Mouse (Mus musculus) embryonic facial prominence, embryonic 12.5 days (tissue): ENCODE results near the gene Anp32e. TPM values are rescaled to one million over a fixed set of nuclear protein-coding genes. Genes with fewer than 3 reads are reported as not detected.
"Not testable (repeated sequence)": the region's sequence is repeated elsewhere in the genome, so short reads cannot be mapped to it uniquely, and the experiment has no call there.

Source experiments
- ATAC-seq: fragments of 200-750 bp; cut with Nextera tagmentation; 2 replicates; pipeline ENCODE4 v1.8.0; 2017; ENCODE audit not compliant: insufficient number of reproducible peaks, insufficient read depth, low FRiP score, low TSS enrichment
- H3K27ac ChIP-seq: fragments of 300-500 bp; sonication (generic); 2 replicates; pipeline ENCODE4 v1.5.1; 2016; ENCODE audit warnings: mild to moderate bottlenecking
- H3K27me3 ChIP-seq: fragments of 300-500 bp; sonication (generic); 2 replicates; pipeline ENCODE4 v1.6.1; 2016; ENCODE audit warnings: mild to moderate bottlenecking, moderate library complexity
- H3K36me3 ChIP-seq: fragments of 300-500 bp; sonication (generic); 2 replicates; pipeline ENCODE4 v1.6.1; 2016; ENCODE audit warnings: mild to moderate bottlenecking
- H3K4me1 ChIP-seq: fragments of 300-500 bp; sonication (generic); 2 replicates; pipeline ENCODE4 v1.6.1; 2016
- H3K4me2 ChIP-seq: fragments of 300-500 bp; sonication (generic); replicated peaks from 2 replicates; pipeline ENCODE4 v1.6.1; 2016; ENCODE audit warnings: mild to moderate bottlenecking, moderate library complexity
- H3K4me3 ChIP-seq: fragments of 300-500 bp; sonication (generic); 2 replicates; pipeline ENCODE4 v1.5.1; 2016; ENCODE audit warnings: mild to moderate bottlenecking
- H3K9ac ChIP-seq: fragments of 300-500 bp; sonication (generic); 2 replicates; pipeline ENCODE4 v1.6.1; 2016; ENCODE audit warnings: mild to moderate bottlenecking, moderate library complexity
- H3K9me3 ChIP-seq: fragments of 300-500 bp; sonication (generic); 2 replicates; pipeline ENCODE4 v1.6.1; 2016; ENCODE audit warnings: mild to moderate bottlenecking, moderate library complexity
- WGBS: fragments of 180-500 bp; shearing (Covaris S2); methylation state at CpG from one replicate; pipeline ENCODE4 v1.1.7; 2016; 5-methylcytosine and 5-hydroxymethylcytosine counted together
- polyA plus RNA-seq: library from polyadenylated mRNA; unstranded; fragments of >200 nt; fragmentation: Nextera tagmentation; extraction: Ambion mirVana; gene quantifications from 2 replicates; pipeline ENCODE4 v1.2.1, GENCODE M21; 2016

The Anp32e gene
- polyA plus RNA-seq, 1 experiment from 2014 or later, result 287 TPM

DNA sequence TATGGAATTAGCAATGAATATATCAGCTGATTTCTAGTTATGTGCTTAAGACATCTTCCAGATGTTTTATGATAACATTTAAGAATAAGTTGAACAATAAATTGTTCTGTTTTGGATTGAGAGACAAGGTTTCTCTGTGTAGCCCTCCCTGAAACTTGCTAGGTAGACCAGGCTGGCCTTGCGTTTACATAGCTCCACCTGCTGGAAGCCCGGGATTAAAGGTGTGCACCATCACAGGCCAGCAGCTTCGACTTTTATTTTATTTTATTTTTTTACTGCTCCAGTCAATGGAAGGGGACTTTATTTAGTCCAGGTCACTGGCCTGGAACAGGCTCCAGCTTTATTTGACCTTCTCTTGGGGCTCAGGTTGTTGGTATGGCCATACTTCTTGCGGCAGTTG is 34.6 kb downstream of the Anp32e start:
- H3K4me3 ChIP-seq, result no peak overlapping the region
- no peak overlapping the region for H3K9ac ChIP-seq
- H3K9me3 ChIP-seq, result no peaks in the 10 kb centered on the region
- no peak overlapping the region for H3K27ac ChIP-seq
- no peak overlapping the region for H3K4me2 ChIP-seq
- no peak for ATAC-seq
- H3K4me1 ChIP-seq, result peaks cover 3% of the 10 kb centered on the region; the same call in 1 of the 2 replicates
- H3K27me3 ChIP-seq, result no peaks in the 10 kb centered on the region
- WGBS, result 44% methylated on average over 4 of the region's 4 CpGs
- H3K36me3 ChIP-seq, result no peaks in the 10 kb centered on the region

DNA sequence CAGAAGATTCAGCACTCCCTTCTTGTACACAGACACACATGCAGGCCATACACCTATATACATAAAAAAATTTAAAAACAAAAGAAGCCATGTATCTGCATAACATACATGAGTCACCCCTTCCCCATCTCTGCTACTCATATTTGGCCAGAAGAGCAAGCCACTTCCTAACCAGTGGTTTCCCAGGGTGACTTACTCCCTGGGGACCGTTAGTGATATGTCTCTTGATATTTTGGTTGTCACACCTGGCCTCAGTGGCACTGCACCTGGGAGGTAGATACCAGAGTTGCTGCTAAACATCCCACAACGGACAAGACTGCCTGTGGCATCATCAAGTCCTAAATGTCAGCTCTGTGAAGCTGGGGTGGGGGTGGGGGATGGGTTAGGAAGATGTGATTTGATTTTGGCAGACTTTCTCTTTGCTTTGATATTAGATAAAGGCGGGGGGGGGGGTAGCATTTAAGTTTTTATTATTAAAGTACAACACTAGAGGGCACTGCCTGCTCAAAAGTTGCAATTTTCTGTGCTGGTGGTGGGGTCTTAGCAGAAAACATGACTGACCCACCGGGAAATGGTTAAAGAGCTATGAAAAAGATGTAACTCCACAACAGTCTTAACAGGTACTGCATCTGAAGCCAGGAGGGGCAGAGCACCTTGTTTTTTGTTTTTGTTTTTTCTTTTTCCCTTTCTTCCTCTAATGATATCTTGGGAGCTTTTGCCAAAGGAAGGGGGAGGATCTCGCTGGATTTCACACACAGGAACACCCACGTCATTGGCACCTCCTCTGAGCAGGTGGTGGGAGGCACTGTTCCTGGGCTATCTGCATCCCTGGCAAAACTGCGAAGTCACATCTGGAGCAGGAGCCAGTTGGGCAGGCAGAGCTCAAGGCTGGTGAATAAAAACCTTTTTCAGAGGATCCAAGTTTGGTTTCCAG is 36.7 kb downstream of the Anp32e start:
- Histone ChIP-seq H3K4me2 (peak overlapping the region; percentile 30), H3K4me3 (no peak overlapping the region), H3K27me3 (no peaks in the 10 kb centered on the region), H3K36me3 (no peaks in the 10 kb centered on the region), H3K4me1 (peaks cover 3% of the 10 kb centered on the region; the same call in 1 of the 2 replicates), H3K27ac (no peak overlapping the region), H3K9me3 (no peaks in the 10 kb centered on the region), H3K9ac (no peak overlapping the region)
- WGBS, result 9% methylated on average over 7 of the region's 7 CpGs
- no peak for ATAC-seq

DNA sequence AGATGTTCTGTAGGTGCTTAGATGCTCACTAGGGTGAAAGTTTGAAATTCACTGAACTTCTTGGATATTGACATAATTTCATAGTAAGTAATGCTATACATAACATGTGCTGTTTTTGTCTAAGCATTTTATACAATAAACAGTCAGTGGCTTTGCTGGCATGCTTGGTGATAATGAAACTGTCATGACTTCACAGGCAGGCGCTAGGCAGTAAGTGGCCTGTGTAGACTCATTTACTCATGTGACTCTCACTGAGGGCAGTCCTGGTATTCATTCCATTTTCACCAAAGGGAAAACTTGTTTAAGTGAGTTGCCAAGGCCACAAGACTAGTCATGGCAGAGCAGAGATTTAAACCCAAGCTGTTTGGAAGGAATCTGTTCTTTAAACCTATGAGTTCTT is 40.2 kb downstream of the Anp32e start:
- no peak overlapping the region for H3K9ac ChIP-seq

DNA sequence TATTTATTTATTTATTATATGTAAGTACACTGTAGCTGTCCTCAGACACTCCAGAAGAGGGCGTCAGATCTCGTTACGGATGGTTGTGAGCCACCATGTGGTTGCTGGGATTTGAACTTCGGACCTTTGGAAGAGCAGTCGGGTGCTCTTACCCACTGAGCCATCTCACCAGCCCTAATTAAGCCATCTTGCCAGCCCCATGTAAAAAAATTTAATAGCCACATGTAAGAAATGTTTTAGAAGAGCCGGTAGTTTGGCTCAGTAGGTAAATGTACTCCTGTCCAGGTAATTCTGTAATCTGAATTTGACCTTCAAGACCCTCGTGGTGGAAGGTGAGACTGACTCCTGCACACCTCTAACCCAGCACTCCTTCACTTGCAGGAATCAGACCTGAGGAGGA is 41.6 kb downstream of the Anp32e start:
- H3K27me3 ChIP-seq, H3K4me2 ChIP-seq, H3K4me3 ChIP-seq, H3K9ac ChIP-seq, H3K27ac ChIP-seq, H3K36me3 ChIP-seq, H3K9me3 ChIP-seq, ATAC-seq, H3K4me1 ChIP-seq: not testable (repeated sequence)
- 62% methylated on average over 7 of the region's 7 CpGs for WGBS

More for the DNA sequence above, 40.2 kb downstream of the Anp32e start:
- H3K4me3 ChIP-seq, result no peak overlapping the region
- H3K4me2 ChIP-seq, result no peak overlapping the region
- H3K36me3 ChIP-seq, result no peaks in the 10 kb centered on the region
- H3K27ac ChIP-seq, result no peak overlapping the region
- 67% methylated on average over 1 of the region's 1 CpGs for WGBS
- no peaks in the 10 kb centered on the region for H3K9me3 ChIP-seq
- no peak for ATAC-seq
- peaks cover 3% of the 10 kb centered on the region; the same call in 1 of the 2 replicates for H3K4me1 ChIP-seq
- no peaks in the 10 kb centered on the region; the same call in 1 of the 2 replicates for H3K27me3 ChIP-seq

DNA sequence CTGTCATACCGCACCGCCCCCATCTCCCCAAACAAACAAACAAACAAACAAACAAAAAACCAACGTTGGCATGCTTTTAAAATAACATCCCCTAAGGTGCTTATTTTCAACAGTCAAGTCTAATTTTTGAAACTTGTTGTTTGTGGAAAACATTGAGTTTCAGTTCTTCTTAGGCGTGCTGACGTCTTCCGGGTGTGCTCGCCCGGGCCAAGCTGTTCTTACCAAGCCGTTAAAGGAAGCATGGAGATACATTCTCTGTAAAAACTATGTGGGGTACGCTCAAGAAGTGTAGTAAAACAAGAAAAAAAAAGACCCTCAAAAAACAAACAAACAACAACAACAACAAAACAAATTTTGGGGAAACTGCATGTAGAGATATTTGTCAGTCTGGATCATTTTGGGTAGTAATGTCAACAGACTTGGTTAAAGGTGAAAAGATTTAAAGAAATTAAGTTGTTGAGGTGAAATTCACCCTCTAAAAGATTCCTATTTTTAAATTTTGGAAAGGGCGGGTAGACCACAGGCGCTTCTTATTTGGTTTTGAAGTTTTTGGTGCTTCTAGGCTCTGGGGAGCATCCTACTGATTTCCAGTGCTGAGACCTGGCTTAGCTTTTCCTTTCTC is 43.3 kb downstream of the Anp32e start:
- ATAC-seq, result no peak
- H3K4me1 ChIP-seq, result no peaks in the 10 kb centered on the region
- H3K9me3 ChIP-seq, result no peaks in the 10 kb centered on the region
- no peak overlapping the region for H3K9ac ChIP-seq
- H3K27me3 ChIP-seq, result no peaks in the 10 kb centered on the region; the same call in 1 of the 2 replicates
- H3K4me2 ChIP-seq, result peak overlapping the region; percentile 54
- peak overlapping the region; percentile 26 for H3K4me3 ChIP-seq
- WGBS, result 63% methylated on average over 12 of the region's 12 CpGs
- no peaks in the 10 kb centered on the region for H3K36me3 ChIP-seq
- peak overlapping the region; percentile 65; the same call in 1 of the 2 replicates for H3K27ac ChIP-seq

DNA sequence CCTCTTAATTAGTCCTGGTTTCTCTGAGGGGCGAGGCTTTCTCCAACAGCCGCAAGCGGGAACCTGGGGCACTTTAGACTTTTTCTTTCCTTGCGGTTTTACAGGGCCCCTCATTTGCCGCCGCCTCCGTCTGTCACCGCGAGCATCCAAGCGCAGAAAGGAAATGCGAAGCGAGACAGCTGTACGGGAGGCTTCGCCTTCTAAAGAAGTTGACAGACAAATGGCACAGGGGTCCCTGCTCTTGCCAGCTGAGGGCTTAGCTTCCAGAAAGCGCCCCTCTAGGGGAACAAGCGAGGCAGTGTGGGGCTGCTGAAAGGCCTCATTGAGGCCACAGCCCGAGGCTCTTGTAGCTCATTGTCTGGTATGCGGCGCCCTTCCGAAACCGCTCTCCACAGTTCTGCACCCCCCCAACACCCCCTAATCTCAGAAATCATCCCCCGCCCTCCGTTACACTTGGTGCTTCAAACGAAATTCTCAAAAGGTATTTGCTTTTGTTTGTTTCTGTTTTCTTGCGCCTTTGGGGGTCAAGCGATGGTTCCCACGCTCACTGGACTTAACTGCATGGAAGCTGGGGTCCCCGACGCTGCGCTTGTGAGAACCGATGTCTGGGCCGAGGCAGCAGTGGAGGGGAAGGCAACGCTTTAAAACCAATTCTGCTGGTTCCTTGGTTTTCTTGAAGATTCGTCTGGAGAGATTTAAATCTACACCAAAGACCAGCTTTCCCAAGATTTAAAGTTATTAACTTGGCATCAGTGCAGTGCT is 44.0 kb downstream of the Anp32e start:
- Histone ChIP-seq H3K4me2 (peak overlapping the region; percentile 54), H3K4me3 (peak overlapping the region; percentile 26), H3K9me3 (no peaks in the 10 kb centered on the region), H3K27ac (peak overlapping the region; percentile 65), H3K36me3 (no peaks in the 10 kb centered on the region), H3K9ac (peak overlapping the region; percentile 28), H3K4me1 (no peaks in the 10 kb centered on the region), H3K27me3 (no peaks in the 10 kb centered on the region; the same call in 1 of the 2 replicates)
- WGBS, result 2% methylated on average over 34 of the region's 34 CpGs
- ATAC-seq, result peak; percentile 74; the same call in 1 of the 2 replicates

DNA sequence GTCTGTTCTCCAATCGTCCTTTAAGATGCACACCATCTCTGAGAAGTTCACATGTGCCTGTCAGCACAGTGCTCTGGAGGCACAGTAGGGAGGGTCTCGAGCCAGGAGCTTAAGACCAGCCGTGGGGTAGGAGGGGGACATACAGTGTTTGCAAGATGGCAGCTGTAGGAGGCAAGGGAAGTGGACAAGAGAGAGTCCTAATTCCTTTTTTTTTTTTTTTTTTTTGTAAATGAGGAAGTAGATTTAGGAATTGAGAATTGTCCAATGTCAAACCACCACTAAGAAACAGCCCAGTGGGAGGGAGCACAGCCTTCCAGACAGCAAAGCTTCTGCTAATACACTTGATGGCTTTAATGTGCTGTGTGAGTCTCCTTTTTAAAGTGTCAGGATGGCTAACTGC is 48.0 kb downstream of the Anp32e start:
- Histone ChIP-seq H3K4me3 (no peak overlapping the region), H3K9me3 (no peaks in the 10 kb centered on the region)
- no peak for ATAC-seq

DNA sequence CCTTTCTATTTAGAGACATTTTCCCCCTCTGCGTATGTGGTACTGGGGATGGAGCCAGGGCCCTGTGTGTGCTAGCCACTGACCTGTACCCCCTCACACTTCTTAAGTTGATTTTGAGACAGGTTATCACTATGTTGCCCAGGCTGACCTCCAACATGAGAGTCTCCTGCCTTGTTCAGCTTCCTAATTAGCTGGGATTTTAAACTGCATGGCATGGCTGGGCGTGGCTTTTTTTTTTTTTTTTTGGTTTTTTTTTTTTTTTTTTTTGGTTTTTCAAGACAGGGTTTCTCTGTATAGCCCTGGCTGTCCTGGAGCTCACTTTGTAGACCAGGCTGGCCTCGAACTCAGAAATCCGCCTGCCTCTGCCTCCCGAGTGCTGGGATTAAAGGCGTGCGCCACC is 48.5 kb downstream of the Anp32e start:
- WGBS, result 92% methylated on average over 7 of the region's 7 CpGs
- not testable (repeated sequence) for H3K27me3 ChIP-seq, ATAC-seq, H3K36me3 ChIP-seq, H3K9me3 ChIP-seq, H3K9ac ChIP-seq, H3K4me1 ChIP-seq, H3K27ac ChIP-seq, H3K4me2 ChIP-seq, H3K4me3 ChIP-seq

More for the DNA sequence above, 48.0 kb downstream of the Anp32e start:
- no peaks in the 10 kb centered on the region; the same call in 1 of the 2 replicates for H3K27me3 ChIP-seq
- no peaks in the 10 kb centered on the region for H3K36me3 ChIP-seq
- no peak overlapping the region for H3K27ac ChIP-seq
- WGBS, result 66% methylated on average over 3 of the region's 3 CpGs
- no peak overlapping the region for H3K9ac ChIP-seq
- H3K4me2 ChIP-seq, result no peak overlapping the region
- H3K4me1 ChIP-seq, result 0 out of 2 replicates have a peak, but pooled peaks cover 2% of the 10 kb centered on the region

DNA sequence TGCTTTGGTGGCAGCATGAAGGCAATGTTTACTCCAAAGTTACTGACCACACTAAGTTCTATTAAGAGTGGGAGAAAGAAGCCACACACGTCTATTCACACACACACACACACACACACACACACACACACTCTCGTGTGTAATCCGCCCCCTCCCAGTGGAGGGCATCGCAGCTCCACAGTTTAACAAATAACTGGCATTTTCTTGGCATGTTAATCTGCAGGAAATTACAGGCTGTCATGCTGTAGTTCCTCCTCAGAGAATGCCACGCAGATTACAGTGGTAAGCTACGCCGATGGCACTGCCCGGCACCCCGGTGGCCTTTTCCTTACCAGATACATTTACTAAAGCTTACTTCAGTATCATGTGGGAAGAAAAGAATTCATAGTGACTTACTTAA is 49.2 kb downstream of the Anp32e start:
- 0 out of 2 replicates have a peak, but pooled peaks cover 2% of the 10 kb centered on the region for H3K4me1 ChIP-seq
- no peaks in the 10 kb centered on the region; the same call in 1 of the 2 replicates for H3K27me3 ChIP-seq
- no peaks in the 10 kb centered on the region for H3K36me3 ChIP-seq
- WGBS, result 77% methylated on average over 9 of the region's 9 CpGs
- no peak overlapping the region for H3K4me3 ChIP-seq
- no peak overlapping the region for H3K27ac ChIP-seq
- no peak for ATAC-seq
- no peak overlapping the region for H3K9ac ChIP-seq
- H3K9me3 ChIP-seq, result no peaks in the 10 kb centered on the region
- H3K4me2 ChIP-seq, result no peak overlapping the region

DNA sequence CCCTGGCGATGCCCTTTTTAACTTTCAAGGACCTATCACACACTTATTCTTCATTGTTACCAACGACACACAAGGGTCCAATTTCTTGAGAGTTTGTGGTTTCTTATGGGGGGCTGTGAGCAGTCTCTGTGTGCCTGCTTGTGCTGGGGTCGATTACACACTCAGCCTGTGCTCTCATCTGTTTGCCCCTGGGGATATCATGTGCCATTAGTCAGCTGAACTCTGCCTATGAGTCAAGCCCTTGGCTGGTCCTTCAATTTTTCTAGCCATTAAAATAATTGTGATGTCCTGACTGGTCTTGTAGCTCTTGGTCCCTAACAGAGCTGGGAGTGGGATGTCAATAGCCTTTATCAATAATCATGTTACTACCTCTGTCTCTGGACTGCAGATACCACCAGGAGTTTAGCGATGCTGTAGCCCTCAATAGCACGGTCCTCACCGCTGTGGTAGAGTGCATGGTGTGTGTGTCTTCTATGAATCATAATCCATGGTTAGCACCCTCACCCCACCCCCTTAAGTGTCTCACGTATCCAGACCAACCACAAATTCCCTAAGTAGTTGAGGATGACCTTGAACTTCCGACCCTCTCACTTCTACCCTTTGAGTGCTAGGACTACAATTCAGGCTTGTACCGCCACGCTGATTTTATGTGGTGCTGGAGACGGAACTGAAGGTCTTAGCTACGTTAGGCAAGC is 51.4 kb downstream of the Anp32e start:
- WGBS, result 75% methylated on average over 12 of the region's 12 CpGs
- H3K9ac ChIP-seq, result no peak overlapping the region
- peaks cover 10% of the 10 kb centered on the region for H3K4me1 ChIP-seq
- H3K4me3 ChIP-seq, result no peak overlapping the region
- H3K27ac ChIP-seq, result no peak overlapping the region
- H3K36me3 ChIP-seq, result no peaks in the 10 kb centered on the region
- ATAC-seq, result no peak
- H3K4me2 ChIP-seq, result no peak overlapping the region
- no peaks in the 10 kb centered on the region for H3K27me3 ChIP-seq
- no peaks in the 10 kb centered on the region for H3K9me3 ChIP-seq

DNA sequence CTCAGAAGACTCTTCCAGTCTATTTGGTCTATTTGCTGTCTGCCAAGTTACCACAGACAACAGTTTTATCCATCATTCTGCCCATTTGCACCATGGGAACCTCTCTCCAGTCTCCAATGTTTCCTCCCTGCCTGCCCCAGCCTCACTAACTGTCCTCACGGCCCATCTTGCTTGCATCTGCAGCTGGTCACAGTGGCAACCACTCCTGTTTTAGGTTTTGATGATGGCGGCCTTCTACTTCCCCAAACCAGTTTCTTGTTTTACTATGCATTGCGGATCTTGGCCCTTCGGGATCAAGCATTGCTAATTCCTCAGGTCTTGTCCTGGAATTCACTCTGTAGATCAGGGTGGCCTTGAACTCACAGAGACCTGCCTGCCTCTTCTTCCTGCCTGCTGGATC is 53.1 kb downstream of the Anp32e start:
- Histone ChIP-seq H3K27ac (no peak overlapping the region), H3K4me2 (no peak overlapping the region), H3K4me1 (peaks cover 27% of the 10 kb centered on the region), H3K4me3 (no peak overlapping the region), H3K36me3 (no peaks in the 10 kb centered on the region), H3K9me3 (no peaks in the 10 kb centered on the region), H3K9ac (no peak overlapping the region), H3K27me3 (no peaks in the 10 kb centered on the region)
- 91% methylated on average over 4 of the region's 4 CpGs for WGBS
- no peak for ATAC-seq
